Mouse (Mus musculus) bone marrow macrophage, adult 2 months (primary cell): ENCODE data around the gene Ugt2b34.

Source experiments
- CTCF ChIP-seq: IDR thresholded peaks from 2 replicates; pipeline ENCODE4 v1.5.1; 2012; ENCODE audit warnings: low read depth, mild to moderate bottlenecking, low read length, moderate library complexity
- POLR2A ChIP-seq: IDR thresholded peaks from 2 replicates; pipeline ENCODE4 v1.6.1; 2012; ENCODE audit warnings: mild to moderate bottlenecking, low read depth, low read length, borderline replicate concordance

GRCm38 (mm10) chr5:86850104-86850503, 56.6 kb downstream of the Ugt2b34 start:
- TF ChIP-seq CTCF (no peak), POLR2A (no peak)
